In genomic region chr13:93771588-93772278, GRCm38 (mm10) we compare ENCODE assay signal across 8 mouse cellular contexts. TPM values are rescaled to one million over a fixed set of nuclear protein-coding genes. Genes with fewer than 3 reads are reported as not detected.
DNase-seq lines count a peak whose midpoint lies in the region; ATAC-seq and TF ChIP-seq lines count a peak whose summit lies in the region.

Arsb (plus strand) TSS chr13:93771630.

- H3K9me3 ChIP-seq in erythroblast, embryonic 14.5 days (ENCODE audit: control insufficient read depth, low read length) = no peaks in the 10 kb centered on the region
- H3K9me3 ChIP-seq in heart, embryonic 11.5 days (replicated peaks; ENCODE audit: control insufficient read depth, low read length) = no peaks in the 10 kb centered on the region
- H3K9me3 ChIP-seq in kidney, embryonic 15.5 days (replicated peaks) = no peaks in the 10 kb centered on the region

- TF ChIP-seq POLR2A in liver, adult 2 months (IDR thresholded peaks at IDR 0.05; ENCODE audit: extremely low read depth, insufficient read depth, low read length) = peak; percentile 54; the same call in 1 of the 2 replicates

- peak within 1 kb of the TSS; percentile 62 for H3K27ac ChIP-seq in heart, embryonic 11.5 days (ENCODE audit: low read depth, low read length)
- H3K27ac ChIP-seq in kidney, embryonic 15.5 days = peak within 1 kb of the TSS; percentile 92
- peak within 1 kb of the TSS; percentile 96 for H3K27ac ChIP-seq in liver, adult 2 months (replicated peaks; ENCODE audit: insufficient read depth, low read depth, low read length)

- WGBS in heart, embryonic 11.5 days (ENCODE audit: insufficient replicate concordance) = under 1% methylated on average over 65 of the region's 66 CpGs
- under 1% methylated on average over 66 of the region's 66 CpGs for WGBS in kidney, embryonic 15.5 days
- WGBS in liver, adult 2 months = under 1% methylated on average over 66 of the region's 66 CpGs

- peak within 1 kb of the TSS; percentile 46 for H3K4me3 ChIP-seq in C2C12 (ENCODE audit: insufficient read depth, poor library complexity, severe bottlenecking)
- H3K4me3 ChIP-seq in erythroblast, embryonic 14.5 days (replicated peaks) = peak within 1 kb of the TSS; percentile 64
- peak within 1 kb of the TSS; percentile 64 for H3K4me3 ChIP-seq in heart, embryonic 11.5 days (ENCODE audit: low read depth, low read length)
- peak within 1 kb of the TSS; percentile 72 for H3K4me3 ChIP-seq in kidney, embryonic 15.5 days (replicated peaks)
- H3K4me3 ChIP-seq in liver, adult 2 months (ENCODE audit: insufficient read depth, low read depth, low read length) = peak within 1 kb of the TSS; percentile 83

- no peaks in the 10 kb centered on the region for H3K27me3 ChIP-seq in C2C12 (ENCODE audit: control insufficient read depth, insufficient read depth, insufficient read length)
- peaks cover 27% of the 10 kb centered on the region for H3K27me3 ChIP-seq in erythroblast, embryonic 14.5 days (ENCODE audit: control insufficient read depth)
- H3K27me3 ChIP-seq in heart, embryonic 11.5 days (ENCODE audit: control insufficient read depth, insufficient read depth, low read length) = no peaks in the 10 kb centered on the region
- H3K27me3 ChIP-seq in kidney, embryonic 15.5 days = no peaks in the 10 kb centered on the region
- no peaks in the 10 kb centered on the region for H3K27me3 ChIP-seq in liver, adult 2 months (ENCODE audit: control insufficient read depth, insufficient read depth, low read length)

- ATAC-seq in heart, embryonic 11.5 days (replicated peaks; ENCODE audit: insufficient number of reproducible peaks, low FRiP score, low TSS enrichment) = peak; percentile 84
- ATAC-seq in kidney, embryonic 15.5 days (replicated peaks; ENCODE audit: low FRiP score) = peak; percentile 96
- ATAC-seq in monocyte, adult 5-6 weeks (replicated peaks; ENCODE audit: insufficient number of reproducible peaks, low FRiP score, low TSS enrichment, poor library complexity, severe bottlenecking) = peak; percentile 80

- peak; percentile 95 for DNase-seq in brain, adult 2 months (ENCODE audit: low read depth, low spot score)
- DNase-seq in liver, adult 2 months (ENCODE audit: extremely low read depth, low read depth, low spot score) = peak; percentile 84
- DNase-seq in spleen, postnatal 36 days (ENCODE audit: low spot score in 2 of 2) = peak; percentile 79 to 82

- H3K79me2 ChIP-seq in C2C12 (ENCODE audit: control insufficient read depth, insufficient read depth) = no peaks in the 10 kb centered on the region
- no peaks in the 10 kb centered on the region; the same call in 1 of the 2 replicates for H3K79me2 ChIP-seq in liver, adult 2 months (ENCODE audit: control insufficient read depth, insufficient read depth, low read length)

- TF ChIP-seq CTCF in C2C12 (IDR thresholded peaks at IDR 0.05; ENCODE audit: control insufficient read depth, insufficient read depth, insufficient read length) = no peak
- peak; percentile 81 for TF ChIP-seq CTCF in liver, adult 2 months (IDR thresholded peaks at IDR 0.05; ENCODE audit: low read depth, low read length)

- peak within 1 kb of the TSS; percentile 75 for H3K9ac ChIP-seq in heart, embryonic 11.5 days (ENCODE audit: low read depth, low read length)
- H3K9ac ChIP-seq in kidney, embryonic 15.5 days = peak within 1 kb of the TSS; percentile 79
- H3K9ac ChIP-seq in liver, adult 2 months (ENCODE audit: low read depth, low read length) = peak within 1 kb of the TSS; percentile 86

- H3K36me3 ChIP-seq in C2C12 (ENCODE audit: control insufficient read depth, insufficient read depth) = no peaks in the 10 kb centered on the region
- no peaks in the 10 kb centered on the region for H3K36me3 ChIP-seq in erythroblast, embryonic 14.5 days (ENCODE audit: control insufficient read depth)
- H3K36me3 ChIP-seq in heart, embryonic 11.5 days (ENCODE audit: control insufficient read depth, insufficient read depth, low read length) = no peaks in the 10 kb centered on the region
- H3K36me3 ChIP-seq in kidney, embryonic 15.5 days = no peaks in the 10 kb centered on the region
- no peaks in the 10 kb centered on the region for H3K36me3 ChIP-seq in liver, adult 2 months (ENCODE audit: control insufficient read depth, insufficient read depth, low read length)

- peak within 1 kb of the TSS; percentile 78 for H3ac ChIP-seq in C2C12 (ENCODE audit: control insufficient read depth, insufficient read length, low read depth)

- H3K79me3 ChIP-seq in C2C12 (ENCODE audit: low read depth) = no peaks in the 10 kb centered on the region

- peak within 1 kb of the TSS; percentile 98 for H3K4me2 ChIP-seq in heart, embryonic 11.5 days
- peak within 1 kb of the TSS; percentile 99 for H3K4me2 ChIP-seq in kidney, embryonic 15.5 days

- peaks cover 14% of the 10 kb centered on the region for H3K4me1 ChIP-seq in erythroblast, embryonic 14.5 days (ENCODE audit: control insufficient read depth)
- H3K4me1 ChIP-seq in heart, embryonic 11.5 days (ENCODE audit: control insufficient read depth, insufficient read depth, low read length) = peaks cover 6% of the 10 kb centered on the region; the same call in 1 of the 2 replicates
- H3K4me1 ChIP-seq in kidney, embryonic 15.5 days = peaks cover 24% of the 10 kb centered on the region
- peaks cover 6% of the 10 kb centered on the region for H3K4me1 ChIP-seq in liver, adult 2 months (ENCODE audit: control insufficient read depth, insufficient read depth, low read length)

TF ChIP-seq in C2C12, 6 proteins besides CTCF, POLR2A, EP300 and RAD21:
- TF ChIP-seq CEBPB (IDR thresholded peaks at IDR 0.05; ENCODE audit: low read depth) = no peak
- TF ChIP-seq FOSL1 (IDR thresholded peaks at IDR 0.05; ENCODE audit: insufficient read depth, low read length, poor library complexity, severe bottlenecking) = no peak
- no peak for TF ChIP-seq USF1 (IDR thresholded peaks at IDR 0.05; ENCODE audit: low read depth)
- TF ChIP-seq MYOD1 (IDR thresholded peaks at IDR 0.05; ENCODE audit: control insufficient read depth, insufficient read length, low read depth) = no peak
- TF ChIP-seq MYOG (IDR thresholded peaks at IDR 0.05; ENCODE audit: control insufficient read depth, extremely low read depth, insufficient read length) = no peak
- TF ChIP-seq MAX (IDR thresholded peaks at IDR 0.05) = no peak

RNA-seq across cellular contexts. Expression of gene Arsb, which starts in this region (rescaled TPM):
- 9.2 TPM for polyA plus RNA-seq in C2C12 (2012; fragmentation: generic; extraction: Trizol)
- 0.05 and 0.06 TPM in 2 replicates for polyA plus RNA-seq in erythroblast, embryonic 14.5 days (2012)
- polyA plus RNA-seq in heart, embryonic 11.5 days (2014; fragmentation: Nextera tagmentation; extraction: Ambion mirVana) = 5.9 and 9.0 TPM in 2 replicates
- polyA plus RNA-seq in kidney, embryonic 15.5 days (2015; fragmentation: Nextera tagmentation; extraction: Ambion mirVana) = 12.7 and 13.9 TPM in 2 replicates
- total RNA-seq in liver, adult 2 months (2014; rRNA removed) = 7.3 and 11.2 TPM in 2 replicates
- polyA plus RNA-seq in liver, adult 2 months (2012; rRNA removed) = 15.0 and 19.1 TPM in 2 replicates
- total RNA-seq in monocyte, adult 5-6 weeks (2017) = 20.5 to 65.1 TPM (median 21.5 TPM) in 3 replicates

Comparison
In these comparisons a context has a peak if more than half of its experiments do, and no peak if none do; other contexts are left out.
1. Peak in every context shown above with its lines: DNase-seq, ATAC-seq, H3K4me3 ChIP-seq and H3K27ac ChIP-seq.